Comparison of ENCODE assay signal across 10 mouse cellular contexts in genomic region chr8:95700282-95700681, GRCm38 (mm10). TPM values are rescaled to one million over a fixed set of nuclear protein-coding genes. Genes with fewer than 3 reads are reported as not detected.
A peak's percentile ranks its signal among the peaks of the same experiment; 100 is the strongest.
DNase-seq lines count a peak whose midpoint lies in the region; ATAC-seq lines count a peak whose summit lies in the region.
"Had no signal": no experiment of that assay in that cellular context is flagged by ENCODE, and none has a peak within 500 bp of the region (broad histone marks: within the 10 kb centered on the region; RNA-seq: fewer than 3 reads in every experiment).

No protein-coding gene starts in this region.

- intact Hi-C loops in left cerebral cortex, postnatal 14 days (cut with DNase I), result no loop called here

- no peak overlapping the region for H3K4me3 ChIP-seq in midbrain, embryonic 13.5 days (replicated peaks)
- H3K4me3 ChIP-seq in midbrain, embryonic 11.5 days (ENCODE audit: low read depth, low read length), result no peak overlapping the region
- no peak overlapping the region for H3K4me3 ChIP-seq in hindbrain, embryonic 12.5 days
- H3K4me3 ChIP-seq: heart, embryonic 13.5 days had no signal

- peaks cover 31% of the 10 kb centered on the region for H3K27me3 ChIP-seq in midbrain, embryonic 13.5 days
- peaks cover 2% of the 10 kb centered on the region; the same call in 1 of the 2 replicates for H3K27me3 ChIP-seq in midbrain, embryonic 11.5 days (ENCODE audit: control insufficient read depth, insufficient read depth, low read length)
- H3K27me3 ChIP-seq in hindbrain, embryonic 12.5 days, result peaks cover 7% of the 10 kb centered on the region; the same call in 1 of the 2 replicates

- H3K4me2 ChIP-seq in midbrain, embryonic 13.5 days (replicated peaks), result peak overlapping the region; percentile 25; the same call in 1 of the 2 replicates
- H3K4me2 ChIP-seq in midbrain, embryonic 11.5 days, result no peak overlapping the region
- peak overlapping the region; percentile 4; the same call in 1 of the 2 replicates for H3K4me2 ChIP-seq in hindbrain, embryonic 12.5 days (replicated peaks)
- H3K4me2 ChIP-seq: heart, embryonic 13.5 days had no signal

- 30% methylated on average over 9 of the region's 9 CpGs for WGBS in midbrain, embryonic 13.5 days
- 63% methylated on average over 9 of the region's 9 CpGs for WGBS in midbrain, embryonic 11.5 days
- 47% methylated on average over 9 of the region's 9 CpGs for WGBS in hindbrain, embryonic 12.5 days

- H3K9ac ChIP-seq in midbrain, embryonic 13.5 days (replicated peaks), result no peak overlapping the region
- no peak overlapping the region for H3K9ac ChIP-seq in midbrain, embryonic 11.5 days (ENCODE audit: low read length)
- H3K9ac ChIP-seq in hindbrain, embryonic 12.5 days, result no peak overlapping the region
- H3K9ac ChIP-seq: heart, embryonic 13.5 days had no signal

- no peak for ATAC-seq in midbrain, embryonic 13.5 days
- ATAC-seq in midbrain, embryonic 11.5 days (ENCODE audit: low FRiP score), result no peak
- ATAC-seq in hindbrain, embryonic 12.5 days (ENCODE audit: low FRiP score), result no peak

- no peaks in the 10 kb centered on the region for H3K9me3 ChIP-seq in midbrain, embryonic 13.5 days
- no peaks in the 10 kb centered on the region for H3K9me3 ChIP-seq in midbrain, embryonic 11.5 days (ENCODE audit: control insufficient read depth, low read length)
- no peaks in the 10 kb centered on the region for H3K9me3 ChIP-seq in hindbrain, embryonic 12.5 days (replicated peaks)
- H3K9me3 ChIP-seq: heart, embryonic 13.5 days had no signal

- H3K27ac ChIP-seq in midbrain, embryonic 13.5 days, result peak overlapping the region; percentile 82
- H3K27ac ChIP-seq in midbrain, embryonic 11.5 days (ENCODE audit: low read depth, low read length), result no peak overlapping the region
- peak overlapping the region; percentile 52 for H3K27ac ChIP-seq in hindbrain, embryonic 12.5 days
- H3K27ac ChIP-seq: heart, embryonic 13.5 days had no signal

- H3K4me1 ChIP-seq in midbrain, embryonic 13.5 days (replicated peaks), result peaks cover 60% of the 10 kb centered on the region
- peaks cover 15% of the 10 kb centered on the region for H3K4me1 ChIP-seq in midbrain, embryonic 11.5 days (ENCODE audit: control insufficient read depth, insufficient read depth, low read length)
- peaks cover 43% of the 10 kb centered on the region for H3K4me1 ChIP-seq in hindbrain, embryonic 12.5 days

- no peak for DNase-seq in midbrain, embryonic 11.5 days (ENCODE audit: low spot score, missing footprints)
- peak; percentile 89 to 95 for DNase-seq in left cerebral cortex, postnatal 14 days (ENCODE audit: low spot score in 2 of 2)
- DNase-seq in right cerebral cortex, postnatal 36 days (ENCODE audit: low spot score in 2 of 2), result peak; percentile 81 to 87
- no peak for DNase-seq in adrenal gland, postnatal 36 days
- DNase-seq in liver, result no peak
- no peak for DNase-seq in cerebellum, adult 9-10 months
- DNase-seq: thymus, adult 18-20 months had no signal

- no peaks in the 10 kb centered on the region for H3K36me3 ChIP-seq in midbrain, embryonic 13.5 days
- H3K36me3 ChIP-seq in midbrain, embryonic 11.5 days (ENCODE audit: control insufficient read depth, insufficient read depth, low read length), result no peaks in the 10 kb centered on the region
- no peaks in the 10 kb centered on the region for H3K36me3 ChIP-seq in hindbrain, embryonic 12.5 days

RNA-seq across cellular contexts. Expression of gene Setd6, which starts 15.4 kb away (rescaled TPM):
- 22.1 and 23.6 TPM in 2 replicates for polyA plus RNA-seq in midbrain, embryonic 13.5 days (2015; fragmentation: Nextera tagmentation; extraction: Ambion mirVana)
- polyA plus RNA-seq in midbrain, embryonic 11.5 days (2014; fragmentation: Nextera tagmentation; extraction: Ambion mirVana), result 20.8 and 24.2 TPM in 2 replicates
- polyA plus RNA-seq in hindbrain, embryonic 12.5 days (2016; fragmentation: Nextera tagmentation; extraction: Ambion mirVana), result 20.1 and 21.9 TPM in 2 replicates
- 10 to 100 TPM; 15.8 to 17.4 TPM for total RNA-seq in left cerebral cortex, postnatal 14 days (2021)
- 10 to 100 TPM; 30.1 to 35.5 TPM for total RNA-seq in adrenal gland, postnatal 36 days (2021)

RNA-seq across cellular contexts. Expression of gene Ndrg4, which starts 23.5 kb away (rescaled TPM):
- polyA plus RNA-seq in midbrain, embryonic 13.5 days (2015; fragmentation: Nextera tagmentation; extraction: Ambion mirVana), result 159 and 168 TPM in 2 replicates
- 45.5 and 46.7 TPM in 2 replicates for polyA plus RNA-seq in midbrain, embryonic 11.5 days (2014; fragmentation: Nextera tagmentation; extraction: Ambion mirVana)
- polyA plus RNA-seq in hindbrain, embryonic 12.5 days (2016; fragmentation: Nextera tagmentation; extraction: Ambion mirVana), result 97.1 and 99.0 TPM in 2 replicates
- total RNA-seq in left cerebral cortex, postnatal 14 days (2021), result 1,000 to 10,000 TPM; 1,641 to 1,725 TPM
- 10 to 100 TPM; 16.1 to 21.6 TPM for total RNA-seq in adrenal gland, postnatal 36 days (2021)

Comparison
In these comparisons a context has a peak if more than half of its experiments do, and no peak if none do; other contexts are left out.
1. DNase-seq: peak in left cerebral cortex, postnatal 14 days (2 of 2) and right cerebral cortex, postnatal 36 days (2 of 2); none in midbrain, embryonic 11.5 days (single experiment), adrenal gland, postnatal 36 days (0 of 2), liver (single experiment) and cerebellum, adult 9-10 months (single experiment).